Mouse (Mus musculus): ENCODE results near the gene Mien1. TPM values are rescaled to one million over a fixed set of nuclear protein-coding genes. Genes with fewer than 3 reads are reported as not detected.

Mien1 gene
- total RNA-seq, 2 experiments from 2014 or later = 53.5 to 55.3 TPM

DNA sequence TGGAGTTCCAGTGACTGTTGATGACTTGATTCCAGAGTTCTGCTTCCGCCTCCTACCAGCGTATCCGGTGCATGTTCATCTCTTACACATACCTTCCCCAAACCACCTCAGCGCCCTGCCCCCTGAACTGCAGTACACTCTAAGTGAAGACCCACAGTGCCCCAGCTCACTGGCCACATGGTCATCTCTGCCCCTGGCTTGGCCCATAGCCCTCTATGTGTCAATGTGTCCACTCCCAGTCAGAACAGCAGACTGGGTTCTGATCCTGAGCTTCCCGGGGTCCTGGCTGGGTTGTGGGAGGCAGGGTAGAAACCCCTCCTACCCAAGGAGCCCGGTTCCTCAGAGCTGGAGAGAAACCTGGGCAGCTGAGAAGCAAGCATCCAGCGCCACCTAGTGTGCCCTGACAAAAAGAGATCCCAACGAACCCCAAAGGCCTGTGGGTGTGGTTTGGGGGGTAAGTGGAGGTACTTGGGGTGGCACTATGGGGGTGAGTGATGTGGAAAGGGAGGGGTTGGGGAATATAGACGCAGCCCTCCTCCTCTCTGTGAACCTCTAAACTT, 49.5 kb downstream of the Mien1 start:
- DNase-seq (ENCODE audit: low spot score in 2 of 2) = no peak

DNA sequence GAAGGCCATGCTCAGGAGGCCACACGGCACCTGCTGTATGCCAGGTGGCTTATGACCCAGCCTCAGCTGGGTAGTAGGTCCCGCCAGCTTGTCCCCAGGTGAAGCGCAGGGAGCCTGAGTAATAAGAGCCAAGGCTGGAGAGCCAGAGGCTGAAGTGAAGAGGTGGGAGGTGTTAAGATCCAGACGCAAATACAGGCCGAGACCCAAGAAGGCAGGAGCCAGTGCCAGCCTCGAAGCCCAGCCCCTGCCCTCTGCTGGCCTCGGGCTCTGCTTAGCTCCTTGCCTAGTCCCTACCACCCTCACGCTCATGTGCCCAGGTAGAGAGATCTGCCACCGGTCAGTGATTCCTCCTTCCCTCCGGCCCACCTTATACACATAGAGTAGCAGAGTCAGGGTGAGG, 50.5 kb downstream of the Mien1 start:
- no peak for DNase-seq (ENCODE audit: low spot score in 2 of 2)

Other genes with a start within 250 kb of the Mien1 start
- 10 to 100 TPM; 60.9 to 62.4 TPM for gene Med1, start 245.7 kb downstream of the Mien1 start, total RNA-seq (2021)
- gene Cdk12, start 235.9 kb downstream of the Mien1 start, total RNA-seq (2021) = 10 to 100 TPM; 50.8 to 53.8 TPM
- gene Neurod2, start 109.3 kb downstream of the Mien1 start, total RNA-seq (2021) = under 1 TPM in 1 of 2 experiments, not detected in 1; 0.34 TPM
- 1 to 10 TPM; 1.3 to 1.9 TPM for gene Ppp1r1b, start 90.6 kb downstream of the Mien1 start, total RNA-seq (2021)
- gene Stard3, start 80.6 kb downstream of the Mien1 start, total RNA-seq (2021) = 10 to 100 TPM; 30.3 to 30.9 TPM
- gene Tcap, start 55.2 kb downstream of the Mien1 start, total RNA-seq (2021) = 10 to 100 TPM in 1 of 2 experiments, 1 to 10 TPM in 1; 8.6 to 16.7 TPM
- 100 to 1,000 TPM; 686 to 903 TPM for gene Pnmt, start 52.5 kb downstream of the Mien1 start, total RNA-seq (2021)
- gene Pgap3, start 38.5 kb downstream of the Mien1 start, total RNA-seq (2021) = 10 to 100 TPM in 1 of 2 experiments, 1 to 10 TPM in 1; 9.7 to 11.0 TPM
- 10 to 100 TPM; 10.8 to 19.4 TPM for gene Erbb2, start 26.5 kb downstream of the Mien1 start, total RNA-seq (2021)
- 10 to 100 TPM in 1 of 2 experiments, 1 to 10 TPM in 1; 5.9 to 10.3 TPM for gene Grb7, start 7.4 kb upstream of the Mien1 start, total RNA-seq (2021)
- gene Ikzf3, start 107.0 kb upstream of the Mien1 start, total RNA-seq (2021) = 1 to 10 TPM in 1 of 2 experiments, under 1 TPM in 1; 0.36 to 1.4 TPM
- under 1 TPM in 1 of 2 experiments, not detected in 1; 0.45 TPM for gene Zpbp2, start 112.1 kb upstream of the Mien1 start, total RNA-seq (2021)
- 10 to 100 TPM; 74.7 to 84.1 TPM for gene Ormdl3, start 148.4 kb upstream of the Mien1 start, total RNA-seq (2021)
- gene Lrrc3c, start 159.3 kb upstream of the Mien1 start, total RNA-seq (2021) = not detected
- gene Gm12355, start 186.7 kb upstream of the Mien1 start, total RNA-seq (2021) = 10 to 100 TPM; 23.3 to 26.6 TPM
- 10 to 100 TPM; 12.0 to 14.5 TPM for gene Gsdma3, start 187.4 kb upstream of the Mien1 start, total RNA-seq (2021)
- gene Gsdma2, start 207.8 kb upstream of the Mien1 start, total RNA-seq (2021) = under 1 TPM; 0.25 to 0.48 TPM
- gene Gsdma, start 225.4 kb upstream of the Mien1 start, total RNA-seq (2021) = not detected
- 100 to 1,000 TPM; 137 to 147 TPM for gene Psmd3, start 243.6 kb upstream of the Mien1 start, total RNA-seq (2021)